Mouse (Mus musculus): Measurements from ENCODE around the gene Gatb. TPM values are rescaled to one million over a fixed set of nuclear protein-coding genes. Genes with fewer than 3 reads are reported as not detected.

Gatb gene
- polyA plus RNA-seq, 1 experiment from 2014 or later = 49.7 TPM

GRCm38 (mm10) chr3:85582726-85583125 is 8.8 kb downstream of the Gatb start:
- ATAC-seq (ENCODE audit: insufficient number of reproducible peaks, insufficient read depth, low FRiP score, low read depth) = no peak
- H3K36me3 ChIP-seq (ENCODE audit: control insufficient read depth, insufficient read depth, low read length) = peaks cover 3% of the 10 kb centered on the region; the same call in 1 of the 2 replicates
- no peak overlapping the region for H3K9ac ChIP-seq (ENCODE audit: low read length)
- H3K27ac ChIP-seq (replicated peaks in 1 of 2; ENCODE audit: control insufficient read depth in 1 of 2, insufficient read depth in 1 of 2, low read depth in 2 of 2, low read length in 2 of 2) = no peak overlapping the region
- H3K4me2 ChIP-seq (ENCODE audit: low read length) = no peak overlapping the region
- WGBS = 67% methylated on average over 2 of the region's 2 CpGs
- H3K9me3 ChIP-seq (ENCODE audit: control insufficient read depth, low read length) = no peaks in the 10 kb centered on the region
- no peaks in the 10 kb centered on the region for H3K27me3 ChIP-seq (ENCODE audit: control insufficient read depth, insufficient read depth, low read length)
- H3K4me1 ChIP-seq (ENCODE audit: control insufficient read depth in 2 of 2, insufficient read depth in 2 of 2, low read length in 2 of 2) = no peaks in the 10 kb centered on the region
- H3K4me3 ChIP-seq (ENCODE audit: control insufficient read depth in 1 of 2, insufficient read depth in 1 of 2, low read depth in 1 of 2, low read length in 2 of 2) = no peak overlapping the region

- H3K9ac ChIP-seq (ENCODE audit: low read length) = no peak overlapping the region
- 66% methylated on average over 5 of the region's 5 CpGs for WGBS
- no peak for ATAC-seq (ENCODE audit: insufficient number of reproducible peaks, insufficient read depth, low FRiP score, low read depth)
- H3K4me1 ChIP-seq (ENCODE audit: control insufficient read depth in 2 of 2, insufficient read depth in 2 of 2, low read length in 2 of 2) = no peaks in the 10 kb centered on the region
- no peaks in the 10 kb centered on the region for H3K27me3 ChIP-seq (ENCODE audit: control insufficient read depth, insufficient read depth, low read length)
- H3K27ac ChIP-seq (replicated peaks in 1 of 2; ENCODE audit: control insufficient read depth in 1 of 2, insufficient read depth in 1 of 2, low read depth in 2 of 2, low read length in 2 of 2) = no peak overlapping the region
- no peak overlapping the region for H3K4me2 ChIP-seq (ENCODE audit: low read length)
- peaks cover 2% of the 10 kb centered on the region; the same call in 1 of the 2 replicates for H3K36me3 ChIP-seq (ENCODE audit: control insufficient read depth, insufficient read depth, low read length)
- no peaks in the 10 kb centered on the region for H3K9me3 ChIP-seq (ENCODE audit: control insufficient read depth, low read length)
- H3K4me3 ChIP-seq (ENCODE audit: control insufficient read depth in 1 of 2, insufficient read depth in 1 of 2, low read depth in 1 of 2, low read length in 2 of 2) = no peak overlapping the region
These were observed 9.3 kb downstream of the Gatb start for GRCm38 (mm10) chr3:85583194-85583593.

DNA sequence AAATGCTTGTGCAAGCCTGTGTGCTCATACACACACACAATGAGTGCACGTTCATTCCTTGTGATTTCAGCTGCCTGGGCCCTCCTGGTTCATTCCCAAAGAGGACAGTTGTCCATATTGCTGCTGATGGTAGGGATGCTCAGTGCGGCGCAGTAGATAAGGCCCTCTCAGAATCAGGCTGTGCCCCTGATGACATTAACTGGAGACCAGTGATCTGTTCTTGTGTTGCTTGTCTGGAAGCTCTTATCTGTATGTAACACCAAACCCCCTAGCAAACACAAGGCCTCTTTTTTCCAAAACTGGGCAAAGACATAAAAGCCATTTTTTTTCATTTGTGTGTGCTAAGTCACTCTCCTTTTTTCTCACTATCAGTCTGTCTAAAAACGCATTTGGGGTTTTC is 11.0 kb downstream of the Gatb start:
- 68% methylated on average over 4 of the region's 4 CpGs for WGBS
- H3K4me1 ChIP-seq (ENCODE audit: control insufficient read depth in 2 of 2, insufficient read depth in 2 of 2, low read length in 2 of 2) = peaks cover 12 to 15% of the 10 kb centered on the region in 2 experiments
- no peak overlapping the region for H3K27ac ChIP-seq (replicated peaks in 1 of 2; ENCODE audit: control insufficient read depth in 1 of 2, insufficient read depth in 1 of 2, low read depth in 2 of 2, low read length in 2 of 2)
- no peak for ATAC-seq (ENCODE audit: insufficient number of reproducible peaks, insufficient read depth, low FRiP score, low read depth)
- no peaks in the 10 kb centered on the region for H3K27me3 ChIP-seq (ENCODE audit: control insufficient read depth, insufficient read depth, low read length)
- no peak overlapping the region for H3K9ac ChIP-seq (ENCODE audit: low read length)
- H3K4me2 ChIP-seq (ENCODE audit: low read length) = no peak overlapping the region
- no peak overlapping the region for H3K4me3 ChIP-seq (ENCODE audit: control insufficient read depth in 1 of 2, insufficient read depth in 1 of 2, low read depth in 1 of 2, low read length in 2 of 2)
- H3K9me3 ChIP-seq (ENCODE audit: control insufficient read depth, low read length) = no peaks in the 10 kb centered on the region
- H3K36me3 ChIP-seq (ENCODE audit: control insufficient read depth, insufficient read depth, low read length) = no peaks in the 10 kb centered on the region

- Histone ChIP-seq H3K27ac (replicated peaks in 1 of 2; ENCODE audit: control insufficient read depth in 1 of 2, insufficient read depth in 1 of 2, low read depth in 2 of 2, low read length in 2 of 2) (peak overlapping the region; percentile 76 to 80), H3K4me2 (ENCODE audit: low read length) (no peak overlapping the region; the same call in 1 of the 2 replicates), H3K9ac (ENCODE audit: low read length) (no peak overlapping the region; the same call in 1 of the 2 replicates), H3K36me3 (ENCODE audit: control insufficient read depth, insufficient read depth, low read length) (no peaks in the 10 kb centered on the region), H3K27me3 (ENCODE audit: control insufficient read depth, insufficient read depth, low read length) (no peaks in the 10 kb centered on the region), H3K4me3 (ENCODE audit: control insufficient read depth in 1 of 2, insufficient read depth in 1 of 2, low read depth in 1 of 2, low read length in 2 of 2) (no peak overlapping the region), H3K9me3 (ENCODE audit: control insufficient read depth, low read length) (no peaks in the 10 kb centered on the region), H3K4me1 (ENCODE audit: control insufficient read depth in 2 of 2, insufficient read depth in 2 of 2, low read length in 2 of 2) (peaks cover 20 to 40% of the 10 kb centered on the region in 2 experiments)
- WGBS = 3% methylated on average over 2 of the region's 2 CpGs
- ATAC-seq (ENCODE audit: insufficient number of reproducible peaks, insufficient read depth, low FRiP score, low read depth) = peak; percentile 51
These were observed 14.8 kb downstream of the Gatb start for GRCm38 (mm10) chr3:85588701-85589100.

DNA sequence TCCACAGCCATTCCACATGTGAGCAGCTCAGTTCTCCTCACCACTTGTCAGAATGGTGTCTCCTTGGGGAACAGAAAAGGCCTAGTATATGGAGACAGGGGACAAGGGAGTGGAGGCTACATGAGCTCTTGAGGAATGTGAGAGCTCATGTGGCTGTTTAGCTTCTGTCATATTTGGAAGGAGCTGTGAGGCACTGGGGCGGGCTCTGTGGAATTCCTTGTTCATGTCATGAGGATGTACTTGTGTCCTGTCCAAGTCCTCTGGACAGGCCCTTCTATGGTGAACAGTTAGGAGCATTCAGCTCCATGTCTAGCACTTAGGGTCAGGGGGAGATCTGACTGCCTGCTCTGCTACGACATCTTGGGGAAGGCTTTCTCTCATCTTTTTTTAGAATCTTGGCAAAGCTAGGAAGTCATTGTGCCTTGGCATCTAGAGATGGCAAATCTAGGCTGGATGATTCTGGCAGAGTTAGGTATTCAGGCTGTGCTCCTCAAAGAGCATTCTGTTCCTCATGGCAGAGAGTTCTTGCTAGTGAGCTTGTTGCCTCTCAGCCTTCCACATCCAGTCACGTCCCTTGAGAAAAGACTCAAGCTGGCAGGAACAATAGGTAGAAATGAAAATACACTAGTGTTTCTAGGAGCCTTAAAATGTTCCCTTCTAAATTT is 16.3 kb downstream of the Gatb start:
- no peak overlapping the region for H3K9ac ChIP-seq (ENCODE audit: low read length)
- no peaks in the 10 kb centered on the region for H3K27me3 ChIP-seq (ENCODE audit: control insufficient read depth, insufficient read depth, low read length)
- no peaks in the 10 kb centered on the region for H3K9me3 ChIP-seq (ENCODE audit: control insufficient read depth, low read length)
- no peak for ATAC-seq (ENCODE audit: insufficient number of reproducible peaks, insufficient read depth, low FRiP score, low read depth)
- no peak overlapping the region for H3K4me3 ChIP-seq (ENCODE audit: control insufficient read depth in 1 of 2, insufficient read depth in 1 of 2, low read depth in 1 of 2, low read length in 2 of 2)
- no peak overlapping the region for H3K4me2 ChIP-seq (ENCODE audit: low read length)
- no peaks in the 10 kb centered on the region for H3K36me3 ChIP-seq (ENCODE audit: control insufficient read depth, insufficient read depth, low read length)
- WGBS = 47% methylated on average over 3 of the region's 3 CpGs
- H3K27ac ChIP-seq (replicated peaks in 1 of 2; ENCODE audit: control insufficient read depth in 1 of 2, insufficient read depth in 1 of 2, low read depth in 2 of 2, low read length in 2 of 2) = peak overlapping the region; percentile 19 to 76
- H3K4me1 ChIP-seq (ENCODE audit: control insufficient read depth in 2 of 2, insufficient read depth in 2 of 2, low read length in 2 of 2) = peaks cover 20 to 40% of the 10 kb centered on the region in 2 experiments

GRCm38 (mm10) chr3:85592067-85592466 is 18.1 kb downstream of the Gatb start:
- no peaks in the 10 kb centered on the region for H3K36me3 ChIP-seq (ENCODE audit: control insufficient read depth, insufficient read depth, low read length)
- no peak for ATAC-seq (ENCODE audit: insufficient number of reproducible peaks, insufficient read depth, low FRiP score, low read depth)
- H3K4me3 ChIP-seq (ENCODE audit: control insufficient read depth in 1 of 2, insufficient read depth in 1 of 2, low read depth in 1 of 2, low read length in 2 of 2) = no peak overlapping the region
- 28% methylated on average over 4 of the region's 4 CpGs for WGBS
- peaks cover 20 to 40% of the 10 kb centered on the region in 2 experiments for H3K4me1 ChIP-seq (ENCODE audit: control insufficient read depth in 2 of 2, insufficient read depth in 2 of 2, low read length in 2 of 2)
- no peak overlapping the region for H3K9ac ChIP-seq (ENCODE audit: low read length)
- no peaks in the 10 kb centered on the region for H3K27me3 ChIP-seq (ENCODE audit: control insufficient read depth, insufficient read depth, low read length)
- H3K4me2 ChIP-seq (ENCODE audit: low read length) = peak overlapping the region; percentile 21
- H3K27ac ChIP-seq (replicated peaks in 1 of 2; ENCODE audit: control insufficient read depth in 1 of 2, insufficient read depth in 1 of 2, low read depth in 2 of 2, low read length in 2 of 2) = peak overlapping the region; percentile 14 to 51; a peak in 1 of 4 replicates
- no peaks in the 10 kb centered on the region for H3K9me3 ChIP-seq (ENCODE audit: control insufficient read depth, low read length)

GRCm38 (mm10) chr3:85592640-85593252 is 18.8 kb downstream of the Gatb start:
- Histone ChIP-seq H3K36me3 (ENCODE audit: control insufficient read depth, insufficient read depth, low read length) (no peaks in the 10 kb centered on the region), H3K4me1 (ENCODE audit: control insufficient read depth in 2 of 2, insufficient read depth in 2 of 2, low read length in 2 of 2) (peaks cover 20 to 40% of the 10 kb centered on the region in 2 experiments), H3K27me3 (ENCODE audit: control insufficient read depth, insufficient read depth, low read length) (no peaks in the 10 kb centered on the region), H3K27ac (replicated peaks in 1 of 2; ENCODE audit: control insufficient read depth in 1 of 2, insufficient read depth in 1 of 2, low read depth in 2 of 2, low read length in 2 of 2) (peak overlapping the region; percentile 29 to 62; a peak in 2 of 4 replicates), H3K9me3 (ENCODE audit: control insufficient read depth, low read length) (no peaks in the 10 kb centered on the region), H3K9ac (ENCODE audit: low read length) (no peak overlapping the region), H3K4me2 (ENCODE audit: low read length) (peak overlapping the region; percentile 21; the same call in 1 of the 2 replicates), H3K4me3 (ENCODE audit: control insufficient read depth in 1 of 2, insufficient read depth in 1 of 2, low read depth in 1 of 2, low read length in 2 of 2) (no peak overlapping the region)
- no peak for ATAC-seq (ENCODE audit: insufficient number of reproducible peaks, insufficient read depth, low FRiP score, low read depth)
- 72% methylated on average over 5 of the region's 5 CpGs for WGBS

Measured in heart, embryonic 14.5 days (tissue).